Mouse (Mus musculus) T-cell, adult 2 months (primary cell): Measurements from ENCODE around the gene Car15.

Source experiments
- DNase-seq: peaks from one replicate; pipeline ENCODE4 v3.0.0; 2022; ENCODE audit warnings: low spot score

The Car15 gene

GRCm38 (mm10) chr16:17838051-17838450, at the start of gene Car15:
TSS of gene Car15 (minus strand) at chr16:17838364.
- no peak for DNase-seq

DNA sequence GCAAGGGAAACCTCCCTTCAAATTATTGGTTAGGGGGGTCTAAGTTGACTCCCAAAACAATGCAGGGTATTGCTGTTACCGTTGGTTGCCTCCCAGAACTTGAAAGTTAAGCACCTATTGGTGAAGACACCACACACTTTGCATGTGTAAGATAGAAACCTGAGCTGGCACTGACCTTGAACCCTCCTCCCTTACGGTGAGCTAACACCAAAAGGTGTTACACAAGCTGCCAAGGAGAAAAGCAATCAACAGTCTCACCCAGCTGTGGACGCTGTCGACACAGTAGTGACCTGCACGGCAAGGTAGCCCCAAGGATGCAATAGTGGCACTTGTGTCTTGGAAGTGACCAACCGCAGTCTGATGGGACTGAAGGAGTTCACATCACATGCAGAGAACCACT, 46.0 kb upstream of the Car15 start:
- DNase-seq, result no peak

DNA sequence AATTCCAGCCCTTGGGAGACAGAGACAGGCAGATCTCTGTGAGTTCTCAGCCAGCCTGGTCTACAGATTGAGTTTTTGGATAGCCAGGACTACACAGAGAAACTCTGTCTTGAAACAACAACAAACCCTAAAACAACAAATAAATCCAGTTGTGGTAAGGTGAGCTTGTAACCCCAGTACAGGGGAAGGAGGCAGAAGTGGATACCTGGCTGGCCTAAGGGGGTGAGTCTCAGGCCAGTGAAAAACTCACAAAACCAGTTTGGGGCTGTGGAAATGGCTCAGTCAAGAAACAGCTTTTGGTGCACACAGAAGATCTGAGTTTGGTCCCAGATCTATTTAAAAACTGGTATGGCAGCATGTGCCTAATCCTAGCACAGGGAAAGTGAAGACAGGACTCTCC, 44.0 kb upstream of the Car15 start:
- no peak for DNase-seq

DNA sequence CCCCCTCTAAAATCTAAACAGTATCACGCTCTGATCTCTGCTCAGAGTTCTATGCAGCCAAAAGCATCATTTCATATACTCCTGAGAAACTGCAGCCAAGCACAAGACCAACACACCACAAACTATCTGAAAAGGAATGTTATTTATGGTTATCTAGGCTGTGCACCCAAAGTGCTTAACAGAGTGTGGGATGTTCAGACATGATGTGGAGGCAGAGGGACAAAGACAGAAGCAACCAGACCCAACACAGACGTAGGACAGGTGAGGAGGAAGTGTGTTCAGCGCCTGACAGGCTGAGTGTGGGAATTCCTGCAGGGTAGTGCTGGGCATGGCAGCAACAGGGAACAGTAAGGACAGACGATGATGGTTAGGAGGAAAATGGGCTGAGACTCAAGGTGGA, 41.4 kb upstream of the Car15 start:
- no peak for DNase-seq

DNA sequence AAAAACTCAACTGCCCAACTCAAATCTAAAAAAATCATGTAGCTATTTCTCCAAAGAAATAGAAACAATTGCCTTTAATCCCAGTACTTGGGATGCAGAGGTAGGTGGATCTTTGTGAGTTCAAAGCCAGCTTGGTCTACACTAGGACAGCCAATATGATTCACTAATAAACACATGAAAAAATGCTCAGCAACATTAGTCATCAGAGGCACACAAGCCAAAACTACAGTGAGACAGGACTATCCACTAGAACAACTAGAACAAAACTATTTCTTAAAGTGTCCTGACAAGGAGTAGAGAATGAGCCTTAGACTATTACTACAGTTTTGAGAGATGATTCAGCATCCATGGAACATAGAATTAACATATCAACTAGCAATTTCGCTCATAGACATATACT, 37.9 kb upstream of the Car15 start:
- DNase-seq, result no peak

DNA sequence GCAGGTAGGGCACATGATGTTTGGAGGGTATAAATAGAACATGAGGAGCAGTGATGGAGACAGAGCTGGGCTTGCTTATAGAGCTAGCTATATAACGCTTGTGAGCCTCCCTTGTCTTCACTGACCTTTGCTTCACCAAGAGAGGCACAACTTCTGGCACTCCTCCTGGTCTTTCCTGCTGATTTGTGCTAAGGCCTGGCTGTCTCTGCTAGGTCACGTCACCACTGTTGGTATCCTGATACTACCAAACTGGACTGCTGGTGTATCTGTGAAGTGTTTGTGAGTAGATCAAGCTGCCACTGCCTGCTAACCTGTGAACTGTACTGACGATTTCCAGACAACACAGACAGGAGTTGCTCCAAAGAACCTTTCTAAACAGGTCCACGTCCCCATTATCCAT, 37.0 kb upstream of the Car15 start:
- DNase-seq, result no peak

DNA sequence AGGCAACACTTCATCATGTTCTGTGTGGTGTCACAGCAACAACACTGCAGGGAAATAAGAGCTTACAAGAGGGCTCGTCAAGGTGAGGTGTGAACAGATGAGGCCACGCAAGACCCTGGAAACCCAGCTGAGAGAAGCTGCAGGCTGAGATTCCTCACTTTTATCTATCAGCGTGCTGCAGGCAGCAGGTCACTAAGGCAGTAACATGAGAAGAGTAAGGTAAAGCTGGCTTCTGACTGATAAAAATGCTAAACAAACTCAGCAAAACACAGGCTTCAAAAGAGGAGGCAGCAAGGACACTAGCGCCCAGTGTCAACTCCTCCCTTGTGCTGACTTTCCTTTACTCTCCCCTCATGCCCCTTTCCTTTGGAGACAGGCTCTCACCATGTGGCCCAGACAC, 34.8 kb upstream of the Car15 start:
- DNase-seq, result no peak

DNA sequence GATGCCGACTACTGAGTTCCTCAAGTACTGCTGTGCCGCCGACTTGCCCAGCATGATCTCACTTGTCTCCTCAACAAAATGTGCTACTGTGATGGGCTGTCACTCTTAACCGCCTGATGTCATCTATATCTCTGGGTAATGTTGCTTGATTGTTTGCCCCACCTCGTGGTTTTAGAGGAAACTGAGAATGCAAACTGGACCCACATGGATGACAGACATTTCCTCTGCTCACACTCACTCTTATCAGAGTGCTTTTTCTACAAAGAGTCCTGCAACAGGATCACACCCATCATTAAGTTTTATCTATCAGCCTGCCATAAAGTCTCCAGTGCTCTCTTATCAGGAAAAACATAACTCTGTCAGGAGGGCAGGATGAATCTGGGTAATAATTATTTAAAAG, 33.1 kb upstream of the Car15 start:
- DNase-seq, result no peak

DNA sequence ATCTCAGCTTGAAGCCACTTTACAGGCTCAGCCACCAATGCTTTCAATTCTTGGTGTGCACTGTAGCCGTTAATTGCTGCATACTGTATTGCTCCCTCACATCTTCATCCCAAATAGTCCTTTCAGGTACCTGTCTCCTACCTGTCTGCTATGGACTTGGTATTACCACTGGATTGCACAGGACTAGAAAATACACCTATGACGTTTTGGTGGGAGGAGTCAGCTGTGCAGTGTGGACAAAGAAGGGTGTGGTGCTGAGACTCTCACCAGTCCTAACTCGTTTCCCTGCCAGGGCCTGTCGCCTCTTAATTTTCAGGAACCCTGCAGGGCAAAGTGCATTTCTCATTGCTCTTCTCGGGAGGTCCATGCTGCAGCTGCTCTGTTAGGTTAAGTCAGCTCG, 27.6 kb upstream of the Car15 start:
- no peak for DNase-seq

DNA sequence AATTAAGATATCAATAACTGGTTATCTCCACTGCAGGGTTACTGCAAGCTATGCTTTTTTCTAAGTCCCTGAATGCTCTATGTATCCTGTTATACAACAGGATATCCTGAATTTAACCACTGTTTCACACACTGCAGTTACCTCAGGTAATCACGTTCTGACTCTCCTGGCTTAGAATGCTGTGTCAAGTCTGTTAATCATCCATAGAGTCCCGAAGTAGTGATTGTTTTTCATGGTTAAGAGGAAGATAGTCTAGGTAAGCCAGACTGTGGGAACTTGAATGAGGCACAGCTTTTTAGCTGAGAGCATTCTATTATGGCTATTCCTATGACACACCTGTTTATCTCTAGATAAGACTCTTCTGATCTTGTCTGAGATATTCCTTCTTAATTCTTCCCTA, 27.1 kb upstream of the Car15 start:
- no peak for DNase-seq

GRCm38 (mm10) chr16:17858592-17858991, 20.4 kb upstream of the Car15 start:
- DNase-seq, result no peak

GRCm38 (mm10) chr16:17857157-17857556, 19.0 kb upstream of the Car15 start:
- DNase-seq, result no peak

DNA sequence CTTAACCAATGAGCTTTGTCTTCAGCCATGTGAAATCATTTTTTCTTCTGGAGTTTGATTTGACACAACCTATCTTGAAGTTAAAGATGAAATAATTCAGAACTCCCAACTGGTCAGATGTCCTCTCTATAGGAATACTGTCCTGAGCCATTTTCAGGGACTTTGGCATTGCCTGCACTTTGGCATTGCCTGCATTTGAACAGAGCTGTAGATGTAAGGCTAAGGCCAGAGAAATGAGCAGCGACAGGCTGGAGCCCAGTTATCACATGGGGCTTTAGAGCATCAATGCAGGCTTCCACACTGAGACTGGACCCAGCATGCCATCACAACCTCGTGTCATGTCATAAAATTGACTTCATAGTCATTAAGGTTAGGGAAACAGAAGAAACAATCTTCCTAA, 15.1 kb upstream of the Car15 start:
- no peak for DNase-seq

GRCm38 (mm10) chr16:17851860-17852259, 13.7 kb upstream of the Car15 start:
- DNase-seq, result no peak

- no peak for DNase-seq
These were observed 13.2 kb upstream of the Car15 start for GRCm38 (mm10) chr16:17851331-17851730.

DNA sequence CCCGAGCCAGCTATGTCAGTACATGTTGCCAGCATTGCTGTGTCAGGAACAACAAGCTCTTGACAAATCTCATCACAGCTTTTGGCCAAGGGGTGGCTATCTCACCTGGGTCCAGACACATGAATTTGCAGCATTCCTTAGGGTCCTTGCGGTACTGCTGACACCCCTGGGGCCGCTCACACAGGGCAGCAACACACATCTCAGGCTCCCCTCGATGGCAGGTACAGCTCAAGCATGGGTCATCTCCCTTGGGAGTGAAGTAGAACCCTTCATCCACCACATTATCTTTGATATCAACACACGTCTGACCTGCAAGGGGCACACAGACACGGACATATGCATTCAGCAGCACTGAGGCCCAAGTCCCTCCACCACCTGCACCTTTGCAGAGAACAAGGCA, 11.3 kb upstream of the Car15 start:
- DNase-seq, result no peak

DNA sequence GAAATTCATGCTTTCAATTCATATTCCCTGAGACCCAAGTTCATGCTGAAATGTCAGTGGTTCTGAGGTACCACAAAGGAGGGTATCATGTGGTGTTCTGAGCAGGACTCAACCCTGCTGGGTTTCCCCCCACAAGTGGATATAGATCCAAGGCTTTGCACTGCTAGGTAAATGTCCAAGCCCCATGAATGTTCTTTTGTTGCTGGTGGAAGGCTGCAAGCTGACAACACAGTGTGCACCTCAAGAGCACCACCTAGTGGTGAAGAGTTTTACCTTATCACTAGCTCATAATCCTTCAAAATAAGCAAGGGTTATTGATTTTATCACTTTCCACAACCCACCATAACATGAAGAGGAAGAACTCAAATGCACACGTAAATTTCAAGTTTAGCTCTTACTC, 10.8 kb upstream of the Car15 start:
- peak; percentile 19 for DNase-seq

DNA sequence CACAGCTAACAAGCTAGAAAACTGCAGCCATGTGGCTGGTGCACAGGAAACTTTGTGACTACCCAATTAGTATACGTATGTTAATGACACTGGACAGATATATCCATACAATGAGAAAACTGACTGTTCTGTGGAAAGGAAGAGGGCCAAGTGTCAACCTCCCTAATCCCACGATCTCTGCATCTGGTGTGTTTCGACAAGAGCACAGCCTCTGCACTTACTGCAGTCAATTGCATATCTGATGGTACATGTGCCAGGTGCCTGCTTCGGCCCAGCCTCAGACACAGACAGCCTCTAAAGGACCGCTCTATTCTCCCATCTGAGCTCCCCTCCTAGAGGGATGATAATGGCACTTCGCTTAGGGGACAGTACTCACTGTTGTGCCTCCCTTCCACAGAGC, 10.3 kb upstream of the Car15 start:
- DNase-seq, result no peak

- DNase-seq, result no peak
These were observed 5.7 kb upstream of the Car15 start for GRCm38 (mm10) chr16:17843701-17844365.

GRCm38 (mm10) chr16:17842437-17842836, 4.3 kb upstream of the Car15 start:
- DNase-seq, result no peak

GRCm38 (mm10) chr16:17839976-17840375, 1.8 kb upstream of the Car15 start:
- no peak for DNase-seq

- DNase-seq, result no peak
These were observed 2.7 kb downstream of the Car15 start for GRCm38 (mm10) chr16:17835481-17835880.

- DNase-seq, result no peak
These were observed 3.6 kb downstream of the Car15 start for GRCm38 (mm10) chr16:17834543-17834942.

DNA sequence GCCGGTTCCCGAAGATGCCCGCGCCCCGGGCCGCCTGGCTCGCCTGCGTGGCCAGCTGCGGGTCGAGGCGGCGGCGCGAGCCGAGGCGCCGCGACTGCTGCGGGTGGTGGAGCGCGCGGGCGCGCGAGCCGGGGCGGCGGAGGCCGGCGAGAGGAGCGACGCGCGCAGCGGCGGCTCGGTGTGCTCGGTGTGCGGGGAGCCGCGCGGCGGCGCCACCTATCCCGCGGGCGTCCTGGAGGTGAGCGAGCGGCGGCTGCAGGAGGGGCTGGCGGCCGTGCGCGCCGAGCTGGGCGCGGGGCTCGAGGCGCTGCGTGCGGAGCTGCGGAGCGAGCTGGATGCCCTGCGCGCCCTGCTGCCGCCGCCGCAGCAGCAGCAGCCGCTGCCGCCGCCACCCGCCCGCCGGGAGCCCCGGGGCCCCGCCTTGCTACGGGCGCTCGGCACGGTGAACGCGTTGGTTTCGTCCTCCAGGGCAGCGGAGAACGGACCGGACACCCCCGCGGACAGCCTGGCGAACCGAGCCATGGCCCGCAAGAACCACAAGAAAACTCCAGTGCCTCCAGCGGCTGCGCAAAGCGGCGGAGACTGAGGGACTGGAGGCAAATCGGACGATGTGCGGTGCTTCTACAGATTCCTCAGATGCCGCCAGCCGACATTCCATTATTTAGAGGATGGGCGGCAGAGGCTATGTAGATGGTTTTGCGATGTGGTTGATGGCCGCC, 4.3 kb downstream of the Car15 start:
- no peak for DNase-seq
